24 mouse cellular contexts compared by ENCODE assay signal in genomic region chr9:30879248-30879946, GRCm38 (mm10). TPM values are rescaled to one million over a fixed set of nuclear protein-coding genes. Genes with fewer than 3 reads are reported as not detected.
A peak's percentile ranks its signal among the peaks of the same experiment; 100 is the strongest.
DNase-seq lines count a peak whose midpoint lies in the region; ATAC-seq and TF ChIP-seq lines count a peak whose summit lies in the region.
"Had no signal": no experiment of that assay in that cellular context is flagged by ENCODE, and none has a peak within 500 bp of the region (broad histone marks: within the 10 kb centered on the region; RNA-seq: fewer than 3 reads in every experiment).

No protein-coding gene starts in this region.

- no peaks in the 10 kb centered on the region for H3K27me3 ChIP-seq in heart, embryonic 11.5 days (ENCODE audit: control insufficient read depth, insufficient read depth, low read length)
- no peaks in the 10 kb centered on the region for H3K27me3 ChIP-seq in lung, embryonic 14.5 days (ENCODE audit: insufficient read depth, low read length)
- no peaks in the 10 kb centered on the region for H3K27me3 ChIP-seq in lung, postnatal 0 days (replicated peaks; ENCODE audit: insufficient read depth, low read length)
- H3K27me3 ChIP-seq: forebrain, embryonic 13.5 days; hindbrain, embryonic 12.5 days; hindbrain, embryonic 15.5 days had no signal

- TF ChIP-seq EP300 in lung, postnatal 0 days (IDR thresholded peaks at IDR 0.05) = no peak

- no peak for TF ChIP-seq CTCF in lung, embryonic 14.5 days (IDR thresholded peaks at IDR 0.05; ENCODE audit: low read depth)
- TF ChIP-seq CTCF in lung, postnatal 0 days (IDR thresholded peaks at IDR 0.05) = no peak

- no peak overlapping the region for H3K4me2 ChIP-seq in heart, embryonic 11.5 days
- H3K4me2 ChIP-seq in lung, embryonic 14.5 days = no peak overlapping the region
- no peak overlapping the region for H3K4me2 ChIP-seq in lung, postnatal 0 days (replicated peaks; ENCODE audit: low read depth, low read length)
- H3K4me2 ChIP-seq: forebrain, embryonic 13.5 days; hindbrain, embryonic 12.5 days; hindbrain, embryonic 15.5 days had no signal

- H3K4me1 ChIP-seq in heart, embryonic 11.5 days (ENCODE audit: control insufficient read depth, insufficient read depth, low read length) = no peaks in the 10 kb centered on the region
- no peaks in the 10 kb centered on the region; the same call in 1 of the 2 replicates for H3K4me1 ChIP-seq in lung, embryonic 14.5 days (ENCODE audit: insufficient read depth)
- no peaks in the 10 kb centered on the region for H3K4me1 ChIP-seq in lung, postnatal 0 days (ENCODE audit: insufficient read depth, low read depth, low read length)
- H3K4me1 ChIP-seq: forebrain, embryonic 10.5 days; forebrain, embryonic 13.5 days; hindbrain, embryonic 12.5 days; hindbrain, embryonic 15.5 days had no signal

- no peak overlapping the region for H3K27ac ChIP-seq in heart, embryonic 11.5 days (ENCODE audit: low read depth, low read length)
- H3K27ac ChIP-seq in lung, embryonic 14.5 days (ENCODE audit: low read depth) = peak overlapping the region; percentile 30; the same call in 1 of the 2 replicates
- H3K27ac ChIP-seq in lung, postnatal 0 days (ENCODE audit: low read length) = no peak overlapping the region
- H3K27ac ChIP-seq: forebrain, embryonic 10.5 days; forebrain, embryonic 13.5 days; gastrocnemius, adult 2 months; hindbrain, embryonic 12.5 days; hindbrain, embryonic 15.5 days had no signal

- no peaks in the 10 kb centered on the region for H3K36me3 ChIP-seq in heart, embryonic 11.5 days (ENCODE audit: control insufficient read depth, insufficient read depth, low read length)
- H3K36me3 ChIP-seq in lung, embryonic 14.5 days (ENCODE audit: insufficient read depth) = no peaks in the 10 kb centered on the region
- H3K36me3 ChIP-seq in lung, postnatal 0 days (ENCODE audit: insufficient read depth, low read length) = no peaks in the 10 kb centered on the region
- H3K36me3 ChIP-seq: forebrain, embryonic 10.5 days; hindbrain, embryonic 12.5 days; hindbrain, embryonic 15.5 days had no signal

- no peak overlapping the region for H3K4me3 ChIP-seq in heart, embryonic 11.5 days (ENCODE audit: low read depth, low read length)
- no peak overlapping the region for H3K4me3 ChIP-seq in lung, embryonic 14.5 days (ENCODE audit: low read depth, low read length)
- no peak overlapping the region for H3K4me3 ChIP-seq in lung, postnatal 0 days (ENCODE audit: low read depth, low read length)
- H3K4me3 ChIP-seq: forebrain, embryonic 10.5 days; forebrain, embryonic 13.5 days; gastrocnemius, adult 2 months; hindbrain, embryonic 12.5 days; hindbrain, embryonic 15.5 days had no signal

- peak; percentile 95 for DNase-seq in heart, adult 11 months
- DNase-seq in heart, adult 8-10 months (ENCODE audit: low spot score) = peak; percentile 14
- no peak for DNase-seq in heart, postnatal 25 days (ENCODE audit: low spot score)
- no peak for DNase-seq in lung, embryonic 14.5 days
- DNase-seq in lung, postnatal 10 days = no peak
- DNase-seq in lung, postnatal 0 days (ENCODE audit: low spot score) = peak; percentile 28
- DNase-seq in lung, postnatal 25 days (ENCODE audit: low spot score) = no peak
- DNase-seq: adrenal gland, adult 8-10 months; adrenal gland, postnatal 25 days; cerebellum, adult 11-12 months; cerebellum, adult 8-10 months; cerebellum, postnatal 10 days; cerebellum, postnatal 36 days; embryo, embryonic 11 days; forebrain, postnatal 0 days; gastrocnemius, adult 2 months; gastrocnemius, postnatal 14 days had no signal

- intact Hi-C loops in heart, postnatal 25 days (cut with DNase I) = no loop called here

- 67% methylated on average over 7 of the region's 7 CpGs for WGBS in heart, embryonic 11.5 days (ENCODE audit: insufficient replicate concordance)
- WGBS in lung, embryonic 14.5 days = 30% methylated on average over 7 of the region's 7 CpGs
- WGBS in lung, postnatal 0 days = 45% methylated on average over 7 of the region's 7 CpGs

- no peak for ATAC-seq in heart, embryonic 11.5 days (replicated peaks; ENCODE audit: insufficient number of reproducible peaks, low FRiP score, low TSS enrichment)
- ATAC-seq in lung, embryonic 14.5 days (ENCODE audit: insufficient read depth) = peak; percentile 81
- ATAC-seq in lung, postnatal 0 days = no peak; the same call in 1 of the 2 replicates
- ATAC-seq: activated CD4-positive, CD25-positive, alpha-beta regulatory T cell, adult 4 months; forebrain, embryonic 13.5 days; forebrain, postnatal 0 days; intestine, postnatal 0 days had no signal

- 0 out of 2 replicates have a peak, but pooled peaks cover 2% of the 10 kb centered on the region for H3K9me3 ChIP-seq in heart, embryonic 11.5 days (replicated peaks; ENCODE audit: control insufficient read depth, low read length)
- H3K9me3 ChIP-seq in lung, embryonic 14.5 days (ENCODE audit: low read depth, low read length) = no peaks in the 10 kb centered on the region
- H3K9me3 ChIP-seq in lung, postnatal 0 days (ENCODE audit: low read length) = no peaks in the 10 kb centered on the region
- H3K9me3 ChIP-seq: forebrain, embryonic 10.5 days; forebrain, embryonic 13.5 days; hindbrain, embryonic 12.5 days; hindbrain, embryonic 15.5 days had no signal

- no peak overlapping the region for H3K9ac ChIP-seq in heart, embryonic 11.5 days (ENCODE audit: low read depth, low read length)
- no peak overlapping the region for H3K9ac ChIP-seq in lung, embryonic 14.5 days
- no peak overlapping the region for H3K9ac ChIP-seq in lung, postnatal 0 days (replicated peaks; ENCODE audit: low read depth)
- H3K9ac ChIP-seq: forebrain, embryonic 13.5 days; forebrain, postnatal 0 days; hindbrain, embryonic 12.5 days; hindbrain, embryonic 15.5 days had no signal

RNA-seq across cellular contexts. Expression of gene Adamts15, which starts 42.9 kb away (rescaled TPM):
- polyA plus RNA-seq in heart, embryonic 11.5 days (2014; fragmentation: Nextera tagmentation; extraction: Ambion mirVana) = 5.7 and 7.2 TPM in 2 replicates
- 1 to 10 TPM; 4.6 to 7.1 (median 5.9) TPM for total RNA-seq in heart, adult 8-10 months (2022)
- total RNA-seq in heart, postnatal 25 days (2021) = 10 to 100 TPM in 1 of 2 experiments, 1 to 10 TPM in 1; 8.3 to 10.6 TPM
- polyA plus RNA-seq in lung, embryonic 14.5 days (2014; fragmentation: Nextera tagmentation; extraction: Ambion mirVana) = 6.2 and 6.4 TPM in 2 replicates
- polyA plus RNA-seq in lung, postnatal 0 days (2015; fragmentation: Nextera tagmentation; extraction: Ambion mirVana) = 8.7 and 10.2 TPM in 2 replicates

Comparison
In these comparisons a context has a peak if more than half of its experiments do, and no peak if none do; other contexts are left out.
1. DNase-seq: peak in heart, adult 11 months (single experiment), heart, adult 8-10 months (single experiment) and lung, postnatal 0 days (single experiment); none in heart, postnatal 25 days (single experiment), lung, embryonic 14.5 days (single experiment), lung, postnatal 10 days (single experiment) and lung, postnatal 25 days (single experiment).